Mouse (Mus musculus) gastrocnemius, postnatal 25 days (tissue): ENCODE results near the gene Ptprj. TPM values are rescaled to one million over a fixed set of nuclear protein-coding genes. Genes with fewer than 3 reads are reported as not detected.

Experiments used
- DNase-seq: peaks from one replicate; pipeline ENCODE4 v3.0.0; 2022
- total RNA-seq, 2 experiments: library from RNA; stranded (reverse); gene quantifications; 1 replicate in 1 of 2; 2 replicates in 1 of 2; pipeline ENCODE4 v1.2.3; 2021

Gene Ptprj
- total RNA-seq, 2 experiments from 2014 or later: 3.7 to 4.1 TPM

GRCm38 (mm10) chr2:90522455-90522854 lies 58.0 kb downstream of the Ptprj start:
- no peak for DNase-seq

- no peak for DNase-seq
These were observed 58.5 kb downstream of the Ptprj start for GRCm38 (mm10) chr2:90521909-90522308.

DNA sequence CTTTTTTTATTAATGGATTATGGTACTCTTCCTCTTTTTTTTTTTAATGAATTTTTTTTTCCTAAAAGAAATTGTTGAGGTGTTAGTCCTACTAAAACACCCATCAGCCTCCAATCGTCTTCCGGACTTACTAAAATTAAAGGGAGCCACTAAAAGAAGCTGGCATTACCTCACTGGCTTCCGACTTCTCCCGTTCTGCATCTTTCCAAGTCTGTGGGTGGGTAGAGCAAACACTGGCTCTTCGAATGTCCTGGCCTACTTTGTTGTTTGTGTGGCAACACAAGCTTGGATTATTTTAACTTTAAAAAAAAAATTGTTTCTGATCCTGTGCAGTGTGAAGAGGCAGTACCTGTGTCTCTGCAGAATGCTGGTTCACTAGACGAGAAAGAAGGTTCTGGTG lies 62.2 kb downstream of the Ptprj start:
- no peak for DNase-seq

DNA sequence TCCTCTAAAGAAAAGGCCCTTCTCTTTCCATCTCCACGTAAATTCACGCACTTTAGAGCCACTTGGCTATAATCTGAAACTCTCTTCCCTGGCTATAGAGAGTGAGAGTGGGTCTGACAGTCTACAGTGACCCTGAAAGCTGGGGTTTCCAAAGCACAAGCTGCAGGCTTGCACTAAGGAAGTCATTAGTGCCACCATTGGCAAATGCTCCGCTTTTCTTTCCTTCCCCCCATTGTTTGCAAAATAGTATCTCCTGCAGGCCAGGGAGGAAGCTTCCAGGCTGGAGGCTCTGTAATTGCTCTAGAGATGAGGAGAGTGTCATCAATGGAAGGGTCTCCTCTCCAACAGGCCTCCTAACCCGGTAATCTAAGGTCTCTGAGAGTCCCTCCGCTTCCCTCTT lies 65.5 kb downstream of the Ptprj start:
- DNase-seq: no peak

DNA sequence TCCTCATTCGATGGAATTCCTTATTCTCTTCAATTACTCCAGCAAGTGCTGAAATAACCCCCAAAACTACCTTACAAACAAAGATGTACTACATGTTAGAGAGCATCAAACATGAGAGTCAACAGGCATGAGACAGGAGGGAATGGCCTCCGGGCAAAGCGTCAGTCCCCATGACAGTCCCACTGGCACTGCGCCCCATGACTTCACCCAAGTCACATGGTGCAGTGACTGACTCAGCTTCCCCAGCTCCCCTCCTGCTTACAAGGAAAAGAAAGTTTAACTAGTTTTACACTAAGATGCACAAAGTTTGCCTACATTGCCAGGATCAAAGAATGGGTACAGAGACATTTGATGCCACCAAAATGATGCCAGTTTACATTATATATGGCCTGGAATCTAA lies 71.2 kb downstream of the Ptprj start:
- DNase-seq: peak; percentile 27

GRCm38 (mm10) chr2:90506143-90506542 lies 74.3 kb downstream of the Ptprj start:
- peak; percentile 23 for DNase-seq

GRCm38 (mm10) chr2:90504731-90505171 lies 75.7 kb downstream of the Ptprj start:
- DNase-seq: peak; percentile 84

DNA sequence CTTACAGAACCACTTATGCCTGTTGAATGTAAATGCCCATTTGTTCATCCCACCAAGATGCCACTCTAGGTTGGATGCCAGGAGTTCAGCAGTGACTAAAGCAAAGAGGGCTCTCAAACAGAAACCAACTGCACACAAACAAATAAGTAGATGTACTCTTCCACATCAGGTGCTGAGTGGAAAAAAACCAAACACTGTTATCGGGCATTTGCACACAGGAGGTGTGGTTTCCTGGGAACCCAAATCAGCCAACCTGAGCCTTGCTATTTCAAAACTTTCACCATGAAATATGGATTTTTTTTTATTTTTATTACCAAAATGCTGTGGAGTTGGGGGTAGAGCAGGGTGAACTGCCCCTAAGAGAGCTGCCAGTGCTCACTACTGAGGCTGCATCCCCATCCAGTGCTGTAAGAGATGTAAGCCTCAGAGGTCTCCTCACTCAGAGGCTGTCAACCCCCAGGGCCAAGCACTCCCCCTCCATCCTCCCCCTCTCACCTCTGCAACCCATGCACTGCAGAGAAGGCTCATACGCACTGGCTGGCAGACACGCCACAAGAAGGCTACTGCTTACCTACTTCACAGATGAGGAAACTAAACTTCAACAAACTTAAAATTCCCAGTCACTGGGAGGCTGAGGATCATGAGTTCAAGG lies 77.1 kb downstream of the Ptprj start:
- no peak for DNase-seq

DNA sequence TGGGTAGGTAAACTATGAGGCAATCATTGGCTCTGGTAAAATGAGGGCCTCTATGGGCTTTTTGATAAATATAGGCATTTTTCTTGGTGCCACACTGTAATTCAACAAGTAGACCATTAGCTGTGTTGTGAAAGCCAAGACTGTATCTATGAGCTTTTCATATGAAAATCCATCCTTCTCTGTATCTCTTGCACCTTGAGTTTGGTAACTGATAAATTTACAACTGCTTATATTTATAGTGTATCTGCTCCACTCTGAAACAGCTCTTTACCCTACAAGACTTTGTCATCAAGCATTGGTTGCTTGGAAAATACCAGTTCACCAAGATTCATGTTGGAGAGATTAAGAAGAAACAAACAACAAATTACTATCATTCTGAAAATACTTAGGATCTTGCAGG lies 77.7 kb downstream of the Ptprj start:
- no peak for DNase-seq

- peak; percentile 29 for DNase-seq
These were observed 78.7 kb downstream of the Ptprj start for GRCm38 (mm10) chr2:90501708-90502107.

DNA sequence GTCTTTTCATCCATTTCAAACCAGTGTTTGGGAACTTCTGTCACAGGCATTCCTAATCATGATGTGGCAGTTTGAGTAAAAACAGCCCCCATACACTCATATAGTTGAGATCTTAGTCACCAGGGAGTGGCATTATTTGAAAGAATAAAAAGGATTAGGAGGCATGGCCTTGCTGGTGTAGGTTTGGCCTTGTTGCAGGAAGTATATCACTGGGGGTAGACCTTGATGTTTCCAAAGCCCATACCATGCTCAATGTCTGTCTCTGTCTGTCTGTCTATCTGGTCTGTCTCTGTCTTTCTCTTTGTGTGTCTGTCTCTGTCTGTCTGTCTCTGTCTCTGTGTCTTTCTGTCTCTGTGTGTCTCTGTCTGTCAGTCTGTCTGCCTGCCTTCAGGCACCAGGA lies 79.6 kb downstream of the Ptprj start:
- no peak for DNase-seq

DNA sequence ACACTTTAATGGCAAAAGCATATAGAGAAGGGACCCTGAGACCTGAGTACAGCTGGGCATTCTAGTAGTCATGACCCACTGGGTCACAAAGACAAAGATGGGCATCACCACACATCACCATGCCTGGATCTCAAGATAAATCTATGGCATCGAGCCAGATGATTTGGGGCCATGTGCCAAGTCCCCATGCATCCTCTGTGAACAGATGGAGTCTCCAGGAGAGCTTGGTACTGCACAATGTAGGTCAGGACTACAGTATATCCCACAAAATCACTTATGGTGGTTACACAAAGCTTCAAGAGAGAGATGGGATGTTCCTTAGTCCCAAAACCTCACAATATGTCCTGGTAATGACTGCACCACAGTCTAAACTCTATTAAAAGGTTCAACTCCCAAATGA lies 81.4 kb downstream of the Ptprj start:
- DNase-seq: no peak

DNA sequence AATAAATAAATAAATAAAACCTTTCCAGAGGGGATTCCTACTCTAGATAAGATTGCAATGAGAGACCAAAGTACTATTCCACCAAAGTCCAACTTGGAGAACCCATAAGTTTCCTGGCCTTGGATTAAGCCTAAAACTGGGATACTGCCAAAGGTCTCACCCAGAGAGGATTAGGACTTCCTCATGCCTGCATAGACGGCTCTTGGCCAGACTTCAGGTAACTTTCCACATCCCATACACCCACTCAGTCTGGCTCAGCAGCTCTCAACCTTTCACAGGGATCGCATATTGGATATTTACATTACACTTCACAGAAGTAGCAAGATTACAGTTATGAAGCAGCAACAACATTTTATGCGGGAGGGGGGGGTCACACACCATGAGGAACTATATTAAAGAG lies 82.9 kb downstream of the Ptprj start:
- DNase-seq: no peak

GRCm38 (mm10) chr2:90496680-90497074 lies 83.8 kb downstream of the Ptprj start:
- no peak for DNase-seq

DNA sequence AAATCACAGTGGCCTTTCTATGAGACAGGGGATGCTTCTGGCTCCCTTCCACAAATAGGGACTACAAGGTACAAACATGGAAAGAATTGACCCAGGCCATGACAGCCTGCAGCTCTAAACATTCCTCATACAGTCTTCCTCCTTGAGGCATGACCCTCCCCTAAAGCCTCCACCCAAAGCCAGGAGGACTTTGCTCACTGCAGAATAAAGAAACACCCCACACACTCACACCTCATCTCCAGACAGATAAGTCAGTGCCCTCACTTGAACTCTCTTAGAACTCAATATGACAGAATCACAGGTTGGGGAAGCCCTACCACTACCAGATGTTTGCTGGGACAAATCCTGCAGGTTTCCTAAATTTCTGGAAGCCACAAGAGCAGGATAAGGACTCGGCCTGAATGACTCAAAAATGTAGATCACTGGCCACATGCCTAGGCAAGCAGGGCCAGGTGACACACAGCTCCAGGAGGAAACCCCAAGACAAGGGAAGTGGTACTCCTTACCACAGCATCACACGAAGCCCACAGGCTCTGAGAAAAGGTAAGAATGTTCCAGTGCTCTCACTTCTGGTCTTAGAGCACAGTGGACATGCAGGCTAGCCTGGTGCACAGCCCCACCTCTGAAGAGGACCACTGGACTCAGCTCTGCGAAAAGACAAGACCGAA lies 84.3 kb downstream of the Ptprj start:
- DNase-seq: no peak

GRCm38 (mm10) chr2:90490279-90491046 lies 90.0 kb downstream of the Ptprj start:
- DNase-seq: no peak

GRCm38 (mm10) chr2:90489839-90490238 lies 90.6 kb downstream of the Ptprj start:
- DNase-seq: peak; percentile 70

DNA sequence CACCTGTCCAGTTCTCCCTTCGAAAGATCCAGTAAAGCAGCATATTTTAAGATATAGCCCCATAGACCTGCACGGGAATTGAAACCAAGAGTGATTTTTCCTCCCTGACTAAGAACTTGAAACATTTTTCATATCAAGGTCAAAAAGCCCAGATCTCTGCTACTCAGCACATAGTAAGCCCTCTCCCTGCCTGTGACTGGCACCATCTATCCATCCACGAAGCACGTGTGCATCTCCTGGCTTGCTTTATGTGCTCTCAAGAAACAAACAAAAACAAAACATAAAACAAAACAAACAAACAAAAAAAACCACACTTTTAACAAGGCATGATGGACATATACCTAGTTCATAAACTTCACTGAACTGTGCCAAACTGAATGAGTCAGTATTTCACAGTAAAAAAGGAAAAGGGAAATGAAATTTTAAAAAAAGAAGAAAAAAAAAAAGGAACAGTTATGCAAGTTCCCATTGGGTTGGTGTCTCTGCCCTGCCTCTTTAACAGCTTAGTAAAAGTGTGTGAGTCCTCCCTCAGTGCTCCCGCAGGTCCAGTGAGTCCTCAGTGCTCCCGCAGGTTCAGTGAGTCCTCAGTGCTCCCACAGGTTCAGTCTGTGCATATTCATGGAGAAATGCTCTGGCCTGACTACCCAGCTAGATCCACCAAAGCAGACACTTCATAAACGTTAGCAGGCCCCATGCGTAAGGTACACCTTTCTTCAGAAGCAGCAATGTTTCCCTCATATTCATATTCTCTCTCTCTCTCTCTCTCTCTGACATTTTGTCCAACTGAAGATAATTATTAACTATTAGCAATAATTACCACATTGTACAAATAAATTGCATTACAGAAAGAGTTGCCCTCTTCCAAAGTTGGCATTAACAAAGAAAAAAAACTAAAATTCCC lies 91.5 kb downstream of the Ptprj start:
- no peak for DNase-seq

DNA sequence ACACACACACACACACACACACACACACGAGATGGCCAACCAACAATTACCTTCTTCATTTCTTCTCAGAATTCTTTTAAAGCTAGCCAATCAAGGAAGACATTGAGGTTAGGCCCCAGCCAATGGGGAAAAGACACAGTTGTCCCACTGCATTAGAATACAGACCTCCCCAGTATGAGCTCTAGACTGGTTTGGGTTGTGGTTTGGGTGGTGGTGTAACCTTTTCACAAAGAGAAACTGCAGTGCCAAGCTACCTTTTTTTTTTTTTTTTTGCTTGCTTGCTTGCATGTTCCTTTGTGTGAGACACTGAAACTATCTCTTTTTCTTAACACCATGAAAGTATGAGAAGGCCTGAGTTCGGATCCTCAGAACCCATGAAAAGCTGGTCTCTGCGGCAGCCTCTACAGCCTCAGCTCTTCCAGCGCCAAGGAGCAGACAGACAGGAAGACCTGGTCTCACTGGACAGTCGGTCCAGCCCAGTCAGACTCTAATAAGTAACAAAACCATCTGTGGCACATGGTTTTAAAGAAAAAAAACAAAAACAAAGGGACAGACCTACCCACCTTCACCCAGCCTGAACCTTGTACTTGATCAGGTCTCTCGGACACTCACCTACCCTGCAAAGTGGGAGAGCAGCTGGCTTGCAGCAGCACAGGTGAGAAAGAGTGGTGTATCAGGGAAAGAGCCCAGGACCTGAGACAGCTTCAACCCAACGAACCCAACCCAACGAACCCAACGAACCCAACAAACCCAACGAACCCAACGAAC lies 92.8 kb downstream of the Ptprj start:
- no peak for DNase-seq

DNA sequence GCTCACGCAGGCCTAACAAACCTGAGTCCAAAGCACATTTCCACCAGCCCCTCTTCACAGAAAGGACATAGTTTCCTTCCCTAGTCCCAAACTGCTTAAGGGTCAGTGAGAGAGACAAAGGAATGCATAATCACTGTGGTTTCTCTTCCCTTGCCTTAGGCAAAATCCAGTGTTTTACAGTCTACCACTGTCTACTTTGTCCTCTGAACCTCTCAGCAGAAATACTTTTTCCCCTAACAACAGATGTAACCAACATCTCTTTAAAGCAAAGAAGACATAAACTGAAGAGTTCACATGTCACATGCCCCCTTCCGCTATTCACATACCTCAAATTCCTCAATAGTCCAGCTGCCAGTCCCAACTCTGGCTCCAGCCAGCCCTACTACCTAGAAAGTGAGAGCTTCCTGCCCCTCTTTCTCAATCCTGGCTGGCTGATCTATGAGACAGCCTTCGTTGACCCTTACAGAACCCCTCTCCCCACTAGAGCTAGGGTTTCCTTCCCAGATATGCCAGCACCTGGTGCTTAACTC lies 94.2 kb downstream of the Ptprj start:
- DNase-seq: no peak

GRCm38 (mm10) chr2:90481505-90481904 lies 98.9 kb downstream of the Ptprj start:
- DNase-seq: no peak
